Mouse (Mus musculus) small intestine, adult 2 months (tissue): ENCODE data around the gene Ube2h. TPM values are rescaled to one million over a fixed set of nuclear protein-coding genes. Genes with fewer than 3 reads are reported as not detected.
"Not testable (repeated sequence)": the region's sequence is repeated elsewhere in the genome, so short reads cannot be mapped to it uniquely, and the experiment has no call there.

Experiments used
- H3K27ac ChIP-seq: fragments of 200-500 bp; 2 replicates; pipeline ENCODE4 v1.5.1; 2012; ENCODE audit warnings: low read depth, low read length, control low read depth, inconsistent platforms; ENCODE audit not compliant: insufficient read depth
- H3K27me3 ChIP-seq: fragments of 200-500 bp; 2 replicates; pipeline ENCODE4 v1.6.1; 2012; ENCODE audit warnings: mild to moderate bottlenecking, moderate library complexity, low read length, inconsistent platforms; ENCODE audit not compliant: control insufficient read depth, insufficient read depth
- H3K36me3 ChIP-seq: fragments of 200-500 bp; 2 replicates; pipeline ENCODE4 v1.6.1; 2012; ENCODE audit warnings: mild to moderate bottlenecking, low read length, control low read depth, inconsistent platforms; ENCODE audit not compliant: control insufficient read depth, insufficient read depth
- H3K4me1 ChIP-seq: fragments of 200-500 bp; 2 replicates; pipeline ENCODE4 v1.6.1; 2012; ENCODE audit warnings: low read length, inconsistent platforms, mixed read lengths; ENCODE audit not compliant: control insufficient read depth, insufficient read depth, insufficient read length
- H3K4me3 ChIP-seq: fragments of 200-500 bp; 2 replicates; pipeline ENCODE4 v1.5.1; 2012; ENCODE audit warnings: low read depth, mild to moderate bottlenecking, control low read depth, inconsistent platforms, low read length, moderate library complexity
- CTCF ChIP-seq: fragments of 200-500 bp; IDR thresholded peaks from 2 replicates; pipeline ENCODE4 v1.5.1; 2012; ENCODE audit warnings: low read depth, mild to moderate bottlenecking, control low read depth, inconsistent platforms, low read length, moderate library complexity, mixed read lengths; ENCODE audit not compliant: insufficient replicate concordance, insufficient read length; ENCODE audit errors: extremely low read depth
- POLR2A ChIP-seq: fragments of 200-500 bp; IDR thresholded peaks from 2 replicates; pipeline ENCODE4 v1.6.1; 2012; ENCODE audit warnings: low read depth, mild to moderate bottlenecking, control low read depth, inconsistent platforms, low read length, moderate library complexity
- WGBS: fragments of 180-500 bp; shearing (Covaris S2); methylation state at CpG from one replicate; pipeline ENCODE4 v1.1.7; 2018; 5-methylcytosine and 5-hydroxymethylcytosine counted together
- polyA plus RNA-seq: library from polyadenylated mRNA; depleted of rRNA; stranded (reverse); fragments of >200 nt; gene quantifications from 2 replicates; pipeline ENCODE4 v1.2.3, GENCODE M21; 2012

Ube2h gene
- polyA plus RNA-seq, 1 experiment = 97.7 TPM

DNA sequence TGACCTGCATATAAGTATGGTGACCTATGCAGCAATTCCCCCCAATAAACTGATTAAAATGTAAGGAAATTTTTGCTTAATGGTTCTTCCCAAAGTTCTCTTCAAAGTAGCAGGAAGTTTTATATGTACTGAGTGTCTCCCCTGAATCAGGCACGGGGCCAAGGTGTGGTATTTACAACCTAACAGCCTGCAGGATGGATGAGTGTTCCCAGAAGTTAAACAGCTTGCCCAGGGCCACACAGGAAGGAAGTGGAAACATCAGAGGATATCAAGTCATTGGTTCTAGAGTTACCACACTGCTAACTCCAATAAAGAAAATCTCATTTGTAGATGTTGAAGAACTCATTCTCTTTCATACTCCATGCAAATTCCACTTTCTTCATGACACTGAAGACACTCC is 7.7 kb upstream of the Ube2h start:
- Histone ChIP-seq H3K27me3 (no peaks in the 10 kb centered on the region), H3K4me1 (peaks cover 15% of the 10 kb centered on the region; the same call in 1 of the 2 replicates), H3K27ac (peak overlapping the region; percentile 65), H3K36me3 (no peaks in the 10 kb centered on the region), H3K4me3 (no peak overlapping the region)
- 6% methylated on average over 1 of the region's 1 CpGs for whole genome bisulfite sequencing
- TF ChIP-seq POLR2A = no peak
- TF ChIP-seq CTCF = no peak

DNA sequence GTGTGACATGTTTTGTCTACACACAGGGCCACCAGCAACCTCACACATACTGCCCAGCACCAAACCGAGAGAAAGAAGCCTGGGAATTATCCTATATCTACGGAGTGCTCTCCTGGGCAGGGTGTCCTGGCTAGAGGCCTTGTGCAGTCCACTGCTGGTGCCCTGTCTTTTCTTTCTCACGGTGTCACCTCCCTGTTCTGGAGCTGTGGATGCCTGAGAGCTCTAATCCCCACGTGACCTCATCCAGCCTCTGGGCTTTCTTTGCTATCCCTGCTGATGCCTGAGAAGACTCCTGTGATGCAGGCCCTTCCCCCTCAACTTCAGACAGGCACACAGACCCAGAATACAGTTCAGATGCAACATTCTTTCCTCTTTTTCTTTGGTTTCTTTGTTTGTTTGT is 4.4 kb upstream of the Ube2h start:
- Histone ChIP-seq H3K4me1 (peaks cover 15% of the 10 kb centered on the region; the same call in 1 of the 2 replicates), H3K27ac (no peak overlapping the region), H3K4me3 (no peak overlapping the region), H3K36me3 (no peaks in the 10 kb centered on the region), H3K27me3 (no peaks in the 10 kb centered on the region)
- WGBS = 78% methylated on average over 4 of the region's 4 CpGs
- TF ChIP-seq POLR2A (no peak), CTCF (no peak)

GRCm38 (mm10) chr6:30307691-30308090 is 3.4 kb upstream of the Ube2h start:
- H3K27ac ChIP-seq = peak overlapping the region; percentile 88
- WGBS = 9% methylated on average over 9 of the region's 9 CpGs
- no peaks in the 10 kb centered on the region for H3K27me3 ChIP-seq
- no peak overlapping the region for H3K4me3 ChIP-seq
- peaks cover 15% of the 10 kb centered on the region; the same call in 1 of the 2 replicates for H3K4me1 ChIP-seq
- no peak for TF ChIP-seq CTCF
- no peak for TF ChIP-seq POLR2A
- no peaks in the 10 kb centered on the region for H3K36me3 ChIP-seq

DNA sequence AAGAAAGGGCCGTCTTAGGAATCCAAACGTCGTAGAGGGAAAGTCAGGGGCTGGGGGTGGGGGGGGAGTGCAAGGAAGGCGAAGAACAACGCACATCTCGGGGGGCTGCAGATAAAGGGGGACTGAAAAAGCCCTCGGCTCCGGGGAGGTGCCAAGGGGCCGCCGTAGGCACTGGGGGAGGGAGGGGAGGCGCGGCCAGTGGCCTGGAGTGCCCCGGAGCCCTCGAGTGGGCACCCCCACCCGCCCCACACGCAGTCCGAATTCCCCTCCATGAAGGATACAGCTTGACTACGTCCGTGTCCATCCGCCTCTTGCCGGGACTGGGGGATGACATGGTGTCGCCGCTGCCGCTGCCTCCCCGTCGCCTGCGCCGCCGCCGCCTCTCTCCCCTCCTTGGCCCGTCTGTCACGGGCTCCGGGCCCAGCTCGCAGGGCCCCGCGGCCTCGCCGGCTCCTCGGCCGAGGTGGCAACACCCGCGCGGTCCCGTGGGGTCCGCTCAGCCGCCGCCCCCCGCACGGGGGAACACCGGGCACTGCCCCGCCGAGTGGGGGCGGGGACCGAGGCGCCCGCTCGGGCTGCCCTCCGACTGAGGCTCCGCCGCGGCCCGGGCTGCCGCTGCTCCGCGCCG is 454 bp downstream of the Ube2h start:
- Histone ChIP-seq H3K4me3 (peak overlapping the region; percentile 87), H3K27ac (peak overlapping the region; percentile 82)
- WGBS = 1% methylated on average over 56 of the region's 66 CpGs

DNA sequence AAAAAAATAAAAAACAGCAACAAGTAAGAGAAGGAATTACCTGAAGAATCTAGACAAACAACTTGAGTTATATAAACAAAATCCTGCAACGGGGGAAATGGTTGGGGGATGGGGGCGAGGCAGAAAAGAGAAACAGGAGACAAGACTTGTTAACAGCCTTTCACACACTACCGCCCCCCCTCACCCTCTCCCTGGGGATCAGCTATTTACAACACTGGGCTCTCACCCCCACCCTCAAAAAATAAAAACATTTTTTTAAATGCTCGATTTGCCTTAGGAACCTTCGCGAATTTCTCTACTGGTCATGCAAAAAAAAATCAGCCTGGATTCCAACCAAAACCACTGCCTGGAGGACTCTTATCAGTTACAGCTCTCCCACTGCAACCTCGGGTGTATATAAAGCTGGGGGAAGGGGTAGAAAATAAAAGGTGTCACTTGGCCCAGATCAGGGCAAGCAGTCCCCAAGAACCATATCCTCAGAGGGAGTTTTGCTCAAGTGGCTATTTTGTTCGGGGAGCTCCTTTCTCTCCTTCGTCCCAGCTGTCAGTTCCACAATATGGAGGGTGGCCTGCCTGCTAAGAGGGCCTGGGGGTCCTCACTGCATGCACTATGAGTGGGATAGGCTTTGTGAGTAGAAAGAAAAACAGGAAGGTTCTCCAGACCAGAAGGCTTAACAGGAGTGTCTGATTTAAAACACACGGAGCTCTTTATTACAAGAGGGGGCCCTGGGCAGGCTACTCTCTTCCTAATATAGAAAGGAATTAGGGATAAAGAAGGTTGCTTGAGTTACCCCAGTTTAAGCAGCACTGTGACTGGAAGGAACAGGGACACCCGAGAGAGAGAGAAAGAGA is 1.3 kb downstream of the Ube2h start:
- Histone ChIP-seq H3K27me3 (no peaks in the 10 kb centered on the region), H3K4me1 (peaks cover 16% of the 10 kb centered on the region; the same call in 1 of the 2 replicates), H3K36me3 (0 out of 2 replicates have a peak, but pooled peaks cover 4% of the 10 kb centered on the region), H3K4me3 (peak overlapping the region; percentile 87), H3K27ac (peak overlapping the region; percentile 72)
- TF ChIP-seq CTCF (no peak), POLR2A (no peak)
- 3% methylated on average over 11 of the region's 11 CpGs for WGBS

More for the DNA sequence above, 454 bp downstream of the Ube2h start:
- not testable (repeated sequence) for H3K36me3 ChIP-seq, H3K27me3 ChIP-seq
- peaks cover 19% of the 10 kb centered on the region; the same call in 1 of the 2 replicates for H3K4me1 ChIP-seq

DNA sequence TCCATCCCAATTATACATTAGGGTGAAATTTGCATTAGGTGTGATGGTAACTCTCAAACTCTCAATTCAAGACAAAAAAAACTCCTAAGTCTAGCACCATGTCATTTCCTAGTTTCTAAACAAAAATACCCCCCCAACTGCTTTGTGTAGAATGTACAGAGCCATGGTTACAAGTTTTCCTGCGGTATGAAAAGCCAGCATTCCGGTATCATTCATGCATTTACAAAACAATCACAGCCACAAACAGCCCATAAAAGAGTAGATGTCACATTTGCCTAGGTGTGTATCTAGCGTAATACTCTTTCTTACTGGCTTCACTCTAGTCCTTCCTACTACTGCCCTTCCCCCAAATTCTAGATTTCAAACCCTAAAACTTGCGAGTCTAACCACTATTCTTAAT is 2.2 kb downstream of the Ube2h start:
- peaks cover 11% of the 10 kb centered on the region; the same call in 1 of the 2 replicates for H3K36me3 ChIP-seq
- peak overlapping the region; percentile 22; the same call in 1 of the 2 replicates for H3K27ac ChIP-seq
- peaks cover 9% of the 10 kb centered on the region; the same call in 1 of the 2 replicates for H3K4me1 ChIP-seq
- no peaks in the 10 kb centered on the region for H3K27me3 ChIP-seq
- 45% methylated on average over 4 of the region's 4 CpGs for WGBS
- TF ChIP-seq POLR2A = no peak
- TF ChIP-seq CTCF = no peak
- H3K4me3 ChIP-seq = no peak overlapping the region

DNA sequence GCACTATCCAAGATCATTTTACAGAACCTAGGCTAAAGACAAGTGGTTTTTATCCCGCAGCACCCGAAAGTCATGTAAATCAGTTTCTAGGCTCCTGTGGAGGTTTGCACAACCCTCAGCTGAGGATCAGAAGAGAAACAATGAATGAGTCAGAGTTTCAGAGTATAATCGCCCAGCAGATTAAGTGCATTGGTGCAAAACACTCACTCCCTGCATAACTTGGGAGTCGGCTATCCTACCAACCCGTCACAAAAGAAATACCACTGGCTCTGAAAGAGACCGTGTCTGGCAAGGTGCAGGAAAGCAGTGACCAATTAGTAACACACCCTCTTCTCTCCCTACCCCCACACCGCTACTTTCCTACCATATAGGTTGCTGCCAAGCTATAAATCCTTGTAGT is 3.4 kb downstream of the Ube2h start:
- Histone ChIP-seq H3K27me3 (no peaks in the 10 kb centered on the region), H3K36me3 (peaks cover 14% of the 10 kb centered on the region), H3K4me1 (peaks cover 9% of the 10 kb centered on the region; the same call in 1 of the 2 replicates), H3K4me3 (no peak overlapping the region), H3K27ac (peak overlapping the region; percentile 85)
- TF ChIP-seq POLR2A (no peak), CTCF (no peak)
- 5% methylated on average over 7 of the region's 7 CpGs for WGBS
